Mouse (Mus musculus) CH12.LX (cell line): ENCODE results near the gene Cytl1.

Experiments
- CHD1 ChIP-seq: IDR thresholded peaks from 2 replicates; pipeline ENCODE4 v1.6.1; 2012; ENCODE audit warnings: low read depth, low read length, improper control_type of control experiment, inconsistent platforms
- CTCF ChIP-seq, 2 experiments: IDR thresholded peaks in 1 of 2; conservative IDR thresholded peaks in 1 of 2; 2 replicates each; pipeline ENCODE4 v1.5.1; 2011 to 2012; ENCODE audit warnings: low read depth in 2 of 2, low read length in 2 of 2, improper control_type of control experiment in 1 of 2, inconsistent platforms in 1 of 2, mild to moderate bottlenecking in 1 of 2, moderate library complexity in 1 of 2
- E2F4 ChIP-seq: IDR thresholded peaks from 2 replicates; pipeline ENCODE4 v1.6.1; 2011; ENCODE audit warnings: low read depth, low read length, improper control_type of control experiment; ENCODE audit not compliant: insufficient replicate concordance
- EP300 ChIP-seq: IDR thresholded peaks from 2 replicates; pipeline ENCODE4 v1.6.1; 2011; ENCODE audit warnings: low read length, improper control_type of control experiment
- MAX ChIP-seq: IDR thresholded peaks from 2 replicates; pipeline ENCODE4 v1.6.1; 2011; ENCODE audit warnings: low read length, improper control_type of control experiment
- POLR2A ChIP-seq: IDR thresholded peaks from 2 replicates; pipeline ENCODE4 v1.6.1; 2011; ENCODE audit warnings: low read depth, mild to moderate bottlenecking, improper control_type of control experiment, low read length
- RAD21 ChIP-seq: IDR thresholded peaks from 2 replicates; pipeline ENCODE4 v1.6.1; 2011; ENCODE audit warnings: low read depth, mild to moderate bottlenecking, low read length, improper control_type of control experiment, moderate library complexity
- RCOR1 ChIP-seq: conservative IDR thresholded peaks from 2 replicates; pipeline ENCODE4 v1.6.1; 2012; ENCODE audit warnings: low read depth, mild to moderate bottlenecking, inconsistent platforms, low read length, improper control_type of control experiment
- SIN3A ChIP-seq: IDR thresholded peaks from 2 replicates; pipeline ENCODE4 v1.6.1; 2012; ENCODE audit warnings: low read length, improper control_type of control experiment, inconsistent platforms
- TBP ChIP-seq: conservative IDR thresholded peaks from 2 replicates; pipeline ENCODE4 v1.6.1; 2011; ENCODE audit warnings: low read depth, low read length, improper control_type of control experiment

- TF ChIP-seq EP300 (no peak), E2F4 (no peak), CHD1 (no peak), CTCF (conservative IDR thresholded peaks at IDR 0.05 in 1 of 2, IDR thresholded peaks at IDR 0.05 in 1 of 2; ENCODE audit: low read depth in 2 of 2, low read length in 2 of 2) (no peak), RAD21 (no peak), SIN3A (no peak), TBP (no peak), POLR2A (no peak), RCOR1 (no peak), MAX (no peak)
Measured at GRCm38 (mm10) chr5:37765851-37766250, 30.5 kb downstream of the Cytl1 start.
